Mouse (Mus musculus) WW6 (cell line): Measurements from ENCODE around the gene Scrn2.

ENCODE experiments used
- DNase-seq: peaks from one replicate; pipeline ENCODE4 v3.0.0-alpha.2; 2013; ENCODE audit warnings: low read depth, low spot score

Scrn2 gene

GRCm38 (mm10) chr11:97017696-97018582, 11.8 kb upstream of the Scrn2 start:
- no peak for DNase-seq

- no peak for DNase-seq
Observed at GRCm38 (mm10) chr11:97018583-97019344, 11.0 kb upstream of the Scrn2 start.

GRCm38 (mm10) chr11:97019345-97019708, 10.4 kb upstream of the Scrn2 start:
- no peak for DNase-seq

- no peak for DNase-seq
Observed at GRCm38 (mm10) chr11:97021121-97021765, 8.5 kb upstream of the Scrn2 start.

GRCm38 (mm10) chr11:97021873-97022484, 7.8 kb upstream of the Scrn2 start:
- peak; percentile 93 for DNase-seq

- no peak for DNase-seq
Observed at GRCm38 (mm10) chr11:97024977-97025376, 4.8 kb upstream of the Scrn2 start.

GRCm38 (mm10) chr11:97025721-97026344, 3.9 kb upstream of the Scrn2 start:
- DNase-seq = peak; percentile 91

- no peak for DNase-seq
Observed at GRCm38 (mm10) chr11:97030426-97030825, 688 bp downstream of the Scrn2 start.

- no peak for DNase-seq
Observed at GRCm38 (mm10) chr11:97031977-97032376, 2.2 kb downstream of the Scrn2 start.

GRCm38 (mm10) chr11:97032499-97032898, 2.8 kb downstream of the Scrn2 start:
- DNase-seq = no peak

- DNase-seq = no peak
Observed at GRCm38 (mm10) chr11:97033781-97034180, 4.0 kb downstream of the Scrn2 start.

GRCm38 (mm10) chr11:97036141-97036540, 6.4 kb downstream of the Scrn2 start:
- DNase-seq = no peak

- no peak for DNase-seq
Observed at GRCm38 (mm10) chr11:97038881-97039280, 9.1 kb downstream of the Scrn2 start.

GRCm38 (mm10) chr11:97040301-97041021, 10.7 kb downstream of the Scrn2 start:
- no peak for DNase-seq

GRCm38 (mm10) chr11:97041022-97041899, 11.5 kb downstream of the Scrn2 start, which contains the start of the genes Lrrc46 and Mrpl10:
Lrrc46 (minus strand) TSS chr11:97041407.
Mrpl10 (plus strand) TSS chr11:97041560.
- DNase-seq = peak; percentile 96

- no peak for DNase-seq
Observed at GRCm38 (mm10) chr11:97044902-97045301, 15.2 kb downstream of the Scrn2 start.

GRCm38 (mm10) chr11:97045861-97046260, 16.1 kb downstream of the Scrn2 start:
- DNase-seq = no peak

GRCm38 (mm10) chr11:97048090-97048650, 18.4 kb downstream of the Scrn2 start:
- DNase-seq = no peak

GRCm38 (mm10) chr11:97049492-97050085, 19.9 kb downstream of the Scrn2 start:
- no peak for DNase-seq
